Mouse (Mus musculus) hindlimb bud, embryonic 11.5 days (tissue): Measurements from ENCODE around the gene Rbms2.
"Not testable (repeated sequence)": the region's sequence is repeated elsewhere in the genome, so short reads cannot be mapped to it uniquely, and the experiment has no call there.

Experiments used
- DNase-seq: peaks from one replicate; pipeline ENCODE4 v3.0.0-alpha.2; 2012; ENCODE audit warnings: low read depth, low spot score; ENCODE audit errors: extremely low spot score

The Rbms2 gene

GRCm38 (mm10) chr10:128194024-128194550, 14.0 kb upstream of the Rbms2 start, which contains the start of gene Gls2:
TSS of gene Gls2 (plus strand) at chr10:128194457.
- peak; percentile 73 for DNase-seq

- DNase-seq: no peak
Observed at GRCm38 (mm10) chr10:128193113-128193512, 13.0 kb upstream of the Rbms2 start.

- not testable (repeated sequence) for DNase-seq
Observed at GRCm38 (mm10) chr10:128192030-128192766, 12.1 kb upstream of the Rbms2 start.

GRCm38 (mm10) chr10:128191472-128191871, 11.4 kb upstream of the Rbms2 start:
- DNase-seq: no peak

GRCm38 (mm10) chr10:128188242-128188877, 8.3 kb upstream of the Rbms2 start:
- peak; percentile 88 for DNase-seq

- no peak for DNase-seq
Observed at GRCm38 (mm10) chr10:128187181-128187605, 7.1 kb upstream of the Rbms2 start.

- DNase-seq: peak; percentile 97
Observed at GRCm38 (mm10) chr10:128185959-128186358, 5.9 kb upstream of the Rbms2 start.

- no peak for DNase-seq
Observed at GRCm38 (mm10) chr10:128185277-128185940, 5.3 kb upstream of the Rbms2 start.

GRCm38 (mm10) chr10:128184296-128184695, 4.2 kb upstream of the Rbms2 start:
- no peak for DNase-seq

- DNase-seq: no peak
Observed at GRCm38 (mm10) chr10:128177316-128177715, 2.8 kb downstream of the Rbms2 start.

- peak; percentile 73 for DNase-seq
Observed at GRCm38 (mm10) chr10:128175996-128176755, 3.9 kb downstream of the Rbms2 start.

GRCm38 (mm10) chr10:128175302-128175701, 4.8 kb downstream of the Rbms2 start:
- DNase-seq: no peak

GRCm38 (mm10) chr10:128171348-128171747, 8.7 kb downstream of the Rbms2 start:
- DNase-seq: not testable (repeated sequence)

- DNase-seq: no peak
Observed at GRCm38 (mm10) chr10:128167091-128167490, 13.0 kb downstream of the Rbms2 start.

- DNase-seq: not testable (repeated sequence)
Observed at GRCm38 (mm10) chr10:128165726-128166125, 14.4 kb downstream of the Rbms2 start.

- no peak for DNase-seq
Observed at GRCm38 (mm10) chr10:128153978-128154377, 26.1 kb downstream of the Rbms2 start.

GRCm38 (mm10) chr10:128150941-128151340, 29.2 kb downstream of the Rbms2 start:
- no peak for DNase-seq

GRCm38 (mm10) chr10:128149592-128149991, 30.5 kb downstream of the Rbms2 start:
- DNase-seq: peak; percentile 16

- DNase-seq: no peak
Observed at GRCm38 (mm10) chr10:128148789-128149365, 31.2 kb downstream of the Rbms2 start.

- DNase-seq: no peak
Observed at GRCm38 (mm10) chr10:128144961-128145360, 35.1 kb downstream of the Rbms2 start.
